Mouse (Mus musculus) lung, embryonic 15.5 days (tissue): ENCODE measurements around the gene Mad1l1. TPM values are rescaled to one million over a fixed set of nuclear protein-coding genes. Genes with fewer than 3 reads are reported as not detected.

ENCODE experiments used
- ATAC-seq: fragments of 200-750 bp; cut with Nextera tagmentation; 2 replicates; pipeline ENCODE4 v1.8.0; 2017; ENCODE audit warnings: moderate number of reproducible peaks, borderline replicate concordance; ENCODE audit not compliant: low FRiP score, low TSS enrichment; ENCODE audit errors: extremely low read depth
- H3K27ac ChIP-seq: fragments of 300-500 bp; sonication (generic); 2 replicates; pipeline ENCODE4 v1.5.1; 2015; ENCODE audit warnings: moderate library complexity, mild to moderate bottlenecking, inconsistent platforms
- H3K27me3 ChIP-seq: fragments of 300-500 bp; sonication (generic); 2 replicates; pipeline ENCODE4 v1.6.1; 2015; ENCODE audit warnings: inconsistent platforms
- H3K36me3 ChIP-seq: fragments of 300-500 bp; sonication (generic); 2 replicates; pipeline ENCODE4 v1.6.1; 2015; ENCODE audit warnings: inconsistent platforms
- H3K4me1 ChIP-seq: fragments of 300-500 bp; sonication (generic); 2 replicates; pipeline ENCODE4 v1.6.1; 2015; ENCODE audit warnings: inconsistent platforms
- H3K4me2 ChIP-seq: fragments of 300-500 bp; sonication (generic); 2 replicates; pipeline ENCODE4 v1.6.1; 2015; ENCODE audit warnings: inconsistent platforms, mild to moderate bottlenecking, moderate library complexity
- H3K4me3 ChIP-seq: fragments of 300-500 bp; sonication (generic); 2 replicates; pipeline ENCODE4 v1.5.1; 2015; ENCODE audit warnings: mild to moderate bottlenecking, inconsistent platforms
- H3K9ac ChIP-seq: fragments of 300-500 bp; sonication (generic); 2 replicates; pipeline ENCODE4 v1.6.1; 2015; ENCODE audit warnings: inconsistent platforms
- H3K9me3 ChIP-seq: fragments of 300-500 bp; sonication (generic); 2 replicates; pipeline ENCODE4 v1.6.1; 2016; ENCODE audit warnings: inconsistent platforms
- whole genome bisulfite sequencing: fragments of 180-500 bp; shearing (Covaris S2); methylation state at CpG from one replicate; pipeline ENCODE4 v1.1.7; 2015; 5-methylcytosine and 5-hydroxymethylcytosine counted together
- polyA plus RNA-seq: library from polyadenylated mRNA; unstranded; fragments of >200 nt; fragmentation: Nextera tagmentation; extraction: Ambion mirVana; gene quantifications from 2 replicates; pipeline ENCODE4 v1.2.1, GENCODE M21; 2015

Mad1l1 gene
- polyA plus RNA-seq, 1 experiment from 2014 or later, result 61.3 TPM

DNA sequence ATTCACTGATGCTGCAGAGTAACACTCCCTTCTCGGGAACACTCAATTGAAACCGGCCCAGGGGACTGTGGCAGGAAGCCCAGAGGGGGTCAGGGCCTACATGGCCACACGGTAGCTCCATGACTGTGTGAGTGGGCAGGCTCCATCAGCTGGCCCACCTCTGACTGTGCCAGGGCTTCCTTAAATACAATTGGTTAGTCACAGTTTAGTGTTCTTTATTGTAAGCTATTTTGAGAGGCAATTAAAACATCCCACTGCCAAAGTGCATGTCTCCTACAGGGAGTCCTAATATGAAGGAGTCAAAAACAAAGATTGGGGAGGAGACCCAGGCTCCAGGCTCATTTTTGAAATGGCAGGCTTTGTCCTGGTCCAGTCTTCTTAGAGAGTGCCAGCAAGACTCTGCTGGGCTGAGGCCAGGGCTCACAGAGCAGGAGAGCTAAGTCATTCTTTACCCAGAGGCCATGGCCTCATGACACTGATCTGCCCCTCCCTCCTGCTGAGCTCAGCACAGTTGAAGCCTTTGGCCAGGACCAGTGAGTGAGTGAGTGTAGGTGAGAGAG is 297.3 kb downstream of the Mad1l1 start:
- Histone ChIP-seq H3K36me3 (no peaks in the 10 kb centered on the region), H3K27me3 (no peaks in the 10 kb centered on the region), H3K9ac (no peak overlapping the region), H3K4me2 (no peak overlapping the region), H3K27ac (no peak overlapping the region), H3K4me3 (no peak overlapping the region), H3K9me3 (no peaks in the 10 kb centered on the region), H3K4me1 (no peaks in the 10 kb centered on the region)
- 44% methylated on average over 3 of the region's 3 CpGs for WGBS
- no peak for ATAC-seq

DNA sequence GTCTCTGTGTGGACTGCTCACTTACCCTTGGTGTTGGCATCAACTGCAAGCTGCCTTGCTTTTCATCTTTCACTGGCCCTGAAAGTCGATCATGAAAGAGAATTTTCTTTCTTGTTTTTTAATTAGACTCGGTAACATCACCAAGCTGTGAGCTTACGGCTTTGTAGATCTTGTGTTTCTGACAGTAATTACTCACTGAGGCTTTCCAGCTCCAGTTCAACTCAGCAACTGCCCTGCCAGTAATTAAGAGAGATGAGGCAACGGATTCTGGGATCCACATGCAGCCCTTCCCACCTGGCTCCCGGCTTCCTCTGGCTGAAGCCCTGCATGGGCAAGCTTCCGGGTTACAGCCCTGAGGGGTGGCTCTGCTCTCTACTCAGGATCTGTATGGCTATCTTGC is 298.5 kb downstream of the Mad1l1 start:
- Histone ChIP-seq H3K36me3 (no peaks in the 10 kb centered on the region), H3K4me2 (no peak overlapping the region), H3K4me1 (no peaks in the 10 kb centered on the region), H3K9me3 (no peaks in the 10 kb centered on the region), H3K27me3 (no peaks in the 10 kb centered on the region), H3K27ac (no peak overlapping the region), H3K4me3 (no peak overlapping the region), H3K9ac (no peak overlapping the region)
- WGBS, result 88% methylated on average over 6 of the region's 6 CpGs
- no peak for ATAC-seq

DNA sequence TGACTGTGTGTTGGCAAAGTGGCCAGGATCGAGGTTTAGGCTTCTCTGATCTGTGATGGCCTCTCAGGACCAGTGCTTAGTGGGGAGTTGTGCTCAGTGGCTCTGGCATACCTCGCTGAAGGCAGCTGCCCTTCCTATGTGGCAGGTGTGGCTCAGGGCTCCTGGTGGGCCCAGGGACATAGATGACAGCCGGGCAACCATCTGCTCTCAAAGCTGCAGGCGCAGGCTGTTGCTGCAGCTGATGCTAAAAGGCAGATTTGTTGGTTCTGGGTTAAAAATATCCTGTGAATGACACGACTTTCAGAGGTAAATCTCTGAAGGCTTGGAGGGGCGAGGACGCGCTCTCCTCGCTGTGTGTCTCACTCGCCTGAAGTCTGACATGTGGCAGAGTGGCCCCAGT is 299.6 kb downstream of the Mad1l1 start:
- no peaks in the 10 kb centered on the region for H3K9me3 ChIP-seq
- ATAC-seq, result no peak
- H3K9ac ChIP-seq, result no peak overlapping the region
- H3K4me3 ChIP-seq, result no peak overlapping the region
- no peak overlapping the region for H3K27ac ChIP-seq
- H3K4me2 ChIP-seq, result no peak overlapping the region
- 84% methylated on average over 10 of the region's 10 CpGs for WGBS
- H3K4me1 ChIP-seq, result no peaks in the 10 kb centered on the region
- H3K36me3 ChIP-seq, result no peaks in the 10 kb centered on the region
- no peaks in the 10 kb centered on the region for H3K27me3 ChIP-seq

DNA sequence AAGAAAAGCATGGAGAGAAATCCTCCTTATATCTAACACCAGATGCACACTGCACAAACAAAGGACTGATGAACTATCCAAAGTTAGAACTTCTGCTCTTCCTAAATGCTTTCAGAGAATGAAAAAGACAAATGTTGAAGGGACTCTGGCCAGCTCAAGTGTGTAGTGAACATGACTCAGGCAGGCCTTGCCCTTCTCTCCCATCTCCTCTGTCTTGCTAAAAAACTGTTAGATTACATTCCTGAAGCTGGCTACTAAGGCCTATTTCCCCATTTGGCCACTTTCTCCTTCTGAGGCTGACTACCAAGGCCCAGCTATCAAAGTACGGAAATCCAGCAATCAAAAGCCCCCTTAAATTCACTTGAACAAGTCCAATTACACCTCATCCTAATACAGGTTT is 301.7 kb downstream of the Mad1l1 start:
- H3K4me3 ChIP-seq, result no peak overlapping the region
- no peak overlapping the region for H3K27ac ChIP-seq
- no peak for ATAC-seq
- no peak overlapping the region for H3K4me2 ChIP-seq
- H3K27me3 ChIP-seq, result no peaks in the 10 kb centered on the region
- no peak overlapping the region for H3K9ac ChIP-seq
- no peaks in the 10 kb centered on the region for H3K36me3 ChIP-seq
- 96% methylated on average over 1 of the region's 1 CpGs for WGBS
- no peaks in the 10 kb centered on the region for H3K9me3 ChIP-seq
- no peaks in the 10 kb centered on the region for H3K4me1 ChIP-seq

DNA sequence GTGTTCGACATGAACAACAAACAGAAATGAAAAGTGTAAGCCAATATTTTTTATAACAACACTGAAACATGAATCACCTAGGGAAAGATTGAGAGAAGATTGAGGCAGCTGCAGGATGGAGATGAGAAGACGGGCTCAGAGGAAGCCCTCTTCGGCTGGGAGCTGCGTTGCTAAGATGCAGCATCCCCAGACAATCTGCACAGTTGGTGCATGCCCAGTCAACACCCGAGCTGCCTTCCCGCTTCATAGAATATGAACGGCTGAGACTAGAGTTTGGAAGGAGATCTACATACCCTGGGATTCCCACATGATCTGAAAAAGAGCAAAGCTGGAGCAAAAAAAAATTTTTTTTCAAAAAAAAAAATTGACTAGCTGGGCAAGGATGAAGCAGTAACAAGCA is 302.6 kb downstream of the Mad1l1 start:
- H3K27ac ChIP-seq, result no peak overlapping the region
- H3K9ac ChIP-seq, result no peak overlapping the region
- WGBS, result 88% methylated on average over 7 of the region's 7 CpGs
- no peaks in the 10 kb centered on the region for H3K4me1 ChIP-seq
- H3K9me3 ChIP-seq, result no peaks in the 10 kb centered on the region
- H3K4me3 ChIP-seq, result no peak overlapping the region
- no peaks in the 10 kb centered on the region for H3K36me3 ChIP-seq
- no peak for ATAC-seq
- no peak overlapping the region for H3K4me2 ChIP-seq
- no peaks in the 10 kb centered on the region for H3K27me3 ChIP-seq

DNA sequence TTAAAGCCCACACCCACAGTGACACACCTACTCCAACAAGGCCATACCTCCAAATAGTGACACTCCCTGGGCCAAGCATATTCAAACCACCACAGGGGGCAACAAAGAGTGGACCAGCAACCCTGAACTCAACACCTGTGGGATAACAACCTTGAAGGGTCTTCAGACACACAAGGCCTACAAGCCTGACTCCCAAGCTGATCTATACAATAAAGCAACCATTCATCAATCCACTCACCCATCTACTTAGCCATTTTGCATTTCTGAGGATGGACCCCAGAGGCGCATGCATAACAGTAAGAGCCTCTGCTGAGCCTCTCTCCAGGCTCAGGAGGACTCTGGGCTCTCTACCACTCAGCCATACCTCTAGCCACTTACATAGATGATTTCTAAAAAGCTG is 304.5 kb downstream of the Mad1l1 start:
- Histone ChIP-seq H3K4me1 (no peaks in the 10 kb centered on the region), H3K27me3 (no peaks in the 10 kb centered on the region), H3K4me2 (no peak overlapping the region), H3K9ac (no peak overlapping the region), H3K9me3 (no peaks in the 10 kb centered on the region), H3K36me3 (no peaks in the 10 kb centered on the region), H3K27ac (no peak overlapping the region), H3K4me3 (no peak overlapping the region)
- WGBS, result 100% methylated on average over 1 of the region's 1 CpGs
- ATAC-seq, result no peak

DNA sequence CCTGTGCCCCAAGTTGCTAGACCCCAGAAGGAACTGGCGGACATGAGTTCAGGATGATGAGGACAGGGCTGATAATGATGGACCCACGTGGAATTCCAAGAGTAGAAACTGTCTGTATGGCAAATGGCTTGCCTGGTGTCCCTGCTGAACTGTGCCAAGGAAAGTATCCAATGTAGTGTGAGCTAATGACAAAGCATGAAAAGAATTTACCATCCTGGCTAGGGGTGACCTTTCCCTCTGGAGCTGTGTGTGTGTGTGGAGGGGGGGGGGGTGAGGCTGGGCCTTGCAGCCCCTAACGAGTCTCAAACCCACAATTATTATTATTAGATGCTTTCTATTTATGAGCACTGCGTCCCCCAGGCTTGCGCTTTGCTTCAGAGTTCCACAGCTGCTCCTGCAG is 307.7 kb downstream of the Mad1l1 start:
- Histone ChIP-seq H3K27me3 (no peaks in the 10 kb centered on the region), H3K4me1 (no peaks in the 10 kb centered on the region), H3K9ac (no peak overlapping the region), H3K27ac (no peak overlapping the region), H3K36me3 (no peaks in the 10 kb centered on the region), H3K4me2 (no peak overlapping the region), H3K9me3 (no peaks in the 10 kb centered on the region), H3K4me3 (no peak overlapping the region)
- no peak for ATAC-seq
- WGBS, result 75% methylated on average over 5 of the region's 5 CpGs

DNA sequence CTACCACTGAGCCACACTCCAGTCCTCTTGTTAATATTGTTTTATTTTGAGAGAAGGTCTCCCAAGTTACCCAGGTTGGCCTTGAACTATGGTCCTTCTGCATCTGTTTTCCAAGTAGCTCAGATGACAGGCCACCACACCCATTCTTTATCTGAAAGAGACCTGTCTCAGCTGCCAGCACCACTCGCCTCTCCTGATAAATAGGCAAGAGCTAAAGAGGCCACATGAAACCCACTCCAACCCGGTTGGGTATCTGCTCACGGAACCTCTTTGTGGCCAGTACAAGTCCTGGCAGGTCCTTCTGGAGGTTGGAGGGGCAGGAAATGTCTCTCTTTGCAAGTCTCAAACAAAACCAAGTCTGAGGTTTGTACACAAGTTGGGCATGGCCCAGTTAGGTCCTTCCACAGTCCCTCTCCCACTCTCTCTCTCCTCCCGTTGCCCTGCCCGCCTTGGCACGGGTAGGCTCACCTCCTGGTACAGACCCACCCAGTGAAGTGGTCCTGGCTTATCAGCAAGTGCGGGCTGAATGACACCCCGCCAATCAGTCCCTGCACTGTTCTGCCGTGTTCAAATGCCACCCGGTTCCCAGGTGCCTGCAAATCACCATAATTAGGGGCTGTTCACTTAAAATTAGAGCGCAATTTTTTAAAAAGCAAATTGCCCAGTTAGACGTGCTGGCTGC is 308.9 kb downstream of the Mad1l1 start:
- Histone ChIP-seq H3K4me1 (no peaks in the 10 kb centered on the region), H3K36me3 (no peaks in the 10 kb centered on the region), H3K4me2 (no peak overlapping the region), H3K9ac (no peak overlapping the region), H3K9me3 (no peaks in the 10 kb centered on the region), H3K27ac (no peak overlapping the region), H3K27me3 (no peaks in the 10 kb centered on the region), H3K4me3 (no peak overlapping the region)
- no peak; the same call in 1 of the 2 replicates for ATAC-seq
- WGBS, result 84% methylated on average over 12 of the region's 12 CpGs

DNA sequence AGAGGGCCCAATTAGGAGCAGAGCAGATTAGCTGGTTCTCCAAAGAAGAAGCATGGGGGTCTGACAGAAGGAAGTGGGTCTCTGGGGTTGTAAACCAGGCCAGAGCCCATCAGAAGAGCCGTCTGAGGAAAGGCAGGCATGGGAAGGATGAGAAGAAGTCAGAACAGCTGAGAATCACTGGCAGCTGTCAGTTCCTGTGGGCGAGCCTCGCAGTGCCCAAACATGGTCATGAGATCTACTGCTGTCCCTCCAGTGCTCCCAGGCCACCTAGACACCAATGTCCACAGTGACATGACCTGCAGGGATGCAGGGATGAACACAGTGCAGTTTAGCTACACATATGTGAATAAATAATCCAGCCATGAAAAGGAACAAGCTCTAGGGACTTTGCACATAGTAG is 310.9 kb downstream of the Mad1l1 start:
- no peaks in the 10 kb centered on the region for H3K4me1 ChIP-seq
- no peaks in the 10 kb centered on the region for H3K36me3 ChIP-seq
- no peak overlapping the region for H3K4me3 ChIP-seq
- no peak overlapping the region for H3K4me2 ChIP-seq
- H3K27ac ChIP-seq, result no peak overlapping the region
- no peak overlapping the region for H3K9ac ChIP-seq
- WGBS, result 73% methylated on average over 3 of the region's 3 CpGs
- no peaks in the 10 kb centered on the region for H3K9me3 ChIP-seq
- H3K27me3 ChIP-seq, result no peaks in the 10 kb centered on the region
- ATAC-seq, result no peak

DNA sequence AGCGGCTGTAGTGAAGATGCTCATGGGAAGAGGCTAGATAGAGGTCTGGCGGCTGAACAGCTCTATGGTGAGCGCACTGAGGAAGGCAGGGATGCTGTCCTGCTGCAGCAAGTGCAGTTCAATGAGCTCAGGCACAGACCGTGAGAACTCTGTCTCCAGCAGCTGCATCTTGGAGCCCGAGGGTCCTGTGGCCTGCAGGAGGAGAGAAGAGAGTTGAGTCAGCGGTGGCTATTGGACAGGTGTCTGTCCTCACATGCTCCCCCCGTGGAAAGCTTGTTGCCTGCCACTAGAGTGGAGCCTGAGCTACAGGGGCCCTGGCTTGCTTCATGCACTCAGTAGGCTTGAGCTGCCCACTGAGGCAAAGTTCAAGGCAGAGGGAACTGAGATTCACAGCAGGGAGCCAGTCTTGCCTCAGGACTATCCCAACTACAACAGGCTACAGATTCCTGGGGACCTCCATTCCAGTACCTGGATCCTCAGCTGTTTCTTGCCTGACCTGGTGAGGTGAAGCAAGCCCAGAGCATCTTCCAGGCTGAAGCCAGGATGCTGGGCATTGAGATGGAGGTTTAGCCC is 312.2 kb downstream of the Mad1l1 start:
- no peak overlapping the region for H3K27ac ChIP-seq
- H3K4me2 ChIP-seq, result no peak overlapping the region
- no peaks in the 10 kb centered on the region for H3K4me1 ChIP-seq
- H3K4me3 ChIP-seq, result no peak overlapping the region
- H3K9ac ChIP-seq, result no peak overlapping the region
- no peak for ATAC-seq
- H3K27me3 ChIP-seq, result no peaks in the 10 kb centered on the region
- WGBS, result 71% methylated on average over 7 of the region's 7 CpGs
- no peaks in the 10 kb centered on the region for H3K9me3 ChIP-seq
- H3K36me3 ChIP-seq, result no peaks in the 10 kb centered on the region

DNA sequence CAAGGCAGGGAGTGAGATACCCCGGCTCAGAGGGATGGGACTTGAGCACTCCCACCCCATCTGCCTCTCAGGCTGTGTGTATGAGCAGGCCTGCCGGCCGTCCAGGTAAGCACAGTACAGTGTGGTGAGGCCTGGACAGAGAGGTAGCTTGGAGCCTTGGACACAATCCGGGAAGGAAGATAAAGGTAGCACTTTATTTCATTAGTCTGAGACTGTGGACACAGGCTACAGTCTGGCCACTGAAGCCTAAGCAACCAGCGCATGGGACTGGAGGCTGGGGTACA is 312.9 kb downstream of the Mad1l1 start:
- no peaks in the 10 kb centered on the region for H3K36me3 ChIP-seq
- no peaks in the 10 kb centered on the region for H3K9me3 ChIP-seq
- 78% methylated on average over 5 of the region's 5 CpGs for WGBS
- H3K27ac ChIP-seq, result no peak overlapping the region
- H3K27me3 ChIP-seq, result no peaks in the 10 kb centered on the region
- no peaks in the 10 kb centered on the region for H3K4me1 ChIP-seq
- H3K9ac ChIP-seq, result no peak overlapping the region
- H3K4me2 ChIP-seq, result no peak overlapping the region
- ATAC-seq, result no peak
- H3K4me3 ChIP-seq, result no peak overlapping the region

DNA sequence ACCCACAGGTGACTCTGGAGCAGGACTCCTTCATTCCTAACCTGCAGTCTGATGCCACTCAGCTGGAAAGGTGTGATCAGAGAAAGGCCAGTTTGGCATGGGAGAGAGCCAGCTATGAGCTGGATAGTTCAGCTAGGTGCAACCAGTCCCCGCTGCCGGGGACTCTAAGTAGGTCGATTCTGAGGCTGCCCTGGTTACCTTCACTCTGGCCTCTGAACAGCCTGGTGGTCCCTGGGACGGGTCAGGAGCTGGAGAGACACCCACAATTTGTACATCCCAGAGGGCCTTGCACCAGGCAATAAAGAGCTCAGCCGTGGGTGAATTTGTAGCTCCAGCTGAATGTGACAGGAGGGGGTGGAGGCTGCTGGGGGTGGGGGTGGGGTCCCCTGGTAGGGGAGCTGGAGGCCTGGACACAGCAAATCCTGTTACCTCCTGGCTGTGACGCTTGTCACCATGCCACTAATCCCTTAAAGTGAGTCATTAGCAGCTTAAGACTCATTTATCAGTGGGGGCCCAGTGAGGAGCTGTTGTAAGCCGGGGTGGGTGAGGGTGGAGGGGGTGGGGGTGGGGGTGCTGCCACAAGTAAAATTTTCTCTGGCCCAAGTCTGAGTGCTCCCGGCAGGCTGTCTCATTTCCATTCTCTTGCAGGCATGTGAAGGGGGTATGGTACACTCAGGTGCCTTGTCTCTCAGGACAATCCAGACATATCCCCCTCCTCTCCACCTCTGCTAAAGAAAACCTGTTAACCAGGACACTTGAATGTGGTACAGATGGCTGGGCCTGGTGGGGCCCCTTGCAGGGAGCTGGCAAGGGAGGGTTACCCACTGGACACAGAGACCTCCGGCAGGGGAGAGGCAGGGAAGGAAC is 313.5 kb downstream of the Mad1l1 start:
- 48% methylated on average over 9 of the region's 9 CpGs for WGBS
- Histone ChIP-seq H3K4me1 (no peaks in the 10 kb centered on the region), H3K9me3 (no peaks in the 10 kb centered on the region), H3K4me3 (no peak overlapping the region), H3K27ac (no peak overlapping the region), H3K36me3 (no peaks in the 10 kb centered on the region), H3K27me3 (no peaks in the 10 kb centered on the region), H3K4me2 (no peak overlapping the region), H3K9ac (no peak overlapping the region)
- peak; percentile 52; the same call in 1 of the 2 replicates for ATAC-seq
